In the genomic region with DNA sequence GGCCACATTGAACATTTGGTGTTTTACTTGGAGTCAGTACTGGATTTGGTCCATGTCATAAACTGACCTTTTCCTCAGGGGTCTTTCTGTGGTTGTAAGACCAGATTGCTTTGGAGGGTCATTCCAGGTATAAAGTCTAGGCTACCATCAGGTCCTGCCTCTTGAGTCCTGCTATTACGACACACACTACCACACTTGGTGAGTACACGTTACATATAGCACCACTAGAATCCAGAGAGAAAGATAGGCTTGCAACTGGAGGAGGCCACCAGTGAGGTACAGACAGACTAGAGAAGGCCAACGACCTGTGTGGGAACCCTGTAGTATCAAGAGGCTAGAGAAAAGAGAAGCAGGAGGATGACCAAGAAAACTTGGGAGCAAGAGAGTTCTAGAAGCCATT, we compare ENCODE assay signal across 32 mouse cellular contexts.
"Had no signal": no experiment of that assay in that cellular context is flagged by ENCODE, and none has a peak within 500 bp of the region (broad histone marks: within the 10 kb centered on the region; RNA-seq: fewer than 3 reads in every experiment).

No protein-coding gene starts in this region.

- H3K27me3 ChIP-seq: heart, embryonic 12.5 days; heart, embryonic 15.5 days; hindbrain, embryonic 12.5 days; hindbrain, embryonic 13.5 days; hindbrain, embryonic 15.5 days; intestine, embryonic 15.5 days; kidney, embryonic 15.5 days had no signal

- H3K9ac ChIP-seq: heart, embryonic 12.5 days; heart, embryonic 13.5 days; heart, embryonic 15.5 days; hindbrain, embryonic 12.5 days; hindbrain, embryonic 13.5 days; hindbrain, embryonic 14.5 days; hindbrain, embryonic 15.5 days; intestine, embryonic 15.5 days; kidney, embryonic 15.5 days had no signal

- H3K27ac ChIP-seq: heart, adult 2 months; heart, embryonic 10.5 days; heart, embryonic 13.5 days; heart, embryonic 15.5 days; hindbrain, embryonic 10.5 days; hindbrain, embryonic 12.5 days; hindbrain, embryonic 13.5 days; hindbrain, embryonic 14.5 days; hindbrain, embryonic 15.5 days; hindbrain, postnatal 0 days; intestine, embryonic 15.5 days; kidney, embryonic 15.5 days; kidney, postnatal 0 days; layer of hippocampus, adult 2 months had no signal

- DNase-seq: kidney, adult 11 months; kidney, adult 18-20 months; kidney, adult 2 months; kidney, adult 8-10 months; kidney, adult 9 months; kidney, postnatal 10 days; kidney, postnatal 14 days; kidney, postnatal 25 days; kidney, postnatal 36 days; kidney, postnatal 4 days; layer of hippocampus, adult 9-11 months; layer of hippocampus, postnatal 36 days had no signal

- H3K4me2 ChIP-seq: heart, embryonic 11.5 days; heart, embryonic 12.5 days; heart, embryonic 13.5 days; heart, embryonic 15.5 days; hindbrain, embryonic 12.5 days; hindbrain, embryonic 13.5 days; hindbrain, embryonic 14.5 days; hindbrain, embryonic 15.5 days; intestine, embryonic 15.5 days; kidney, embryonic 15.5 days had no signal

- H3K36me3 ChIP-seq: heart, embryonic 10.5 days; heart, embryonic 12.5 days; heart, embryonic 13.5 days; heart, embryonic 15.5 days; hindbrain, embryonic 10.5 days; hindbrain, embryonic 12.5 days; hindbrain, embryonic 13.5 days; hindbrain, embryonic 15.5 days; intestine, embryonic 15.5 days; kidney, embryonic 15.5 days had no signal

- H3K4me3 ChIP-seq: heart, adult 2 months; heart, embryonic 10.5 days; heart, embryonic 12.5 days; heart, embryonic 13.5 days; heart, embryonic 15.5 days; hindbrain, embryonic 10.5 days; hindbrain, embryonic 12.5 days; hindbrain, embryonic 13.5 days; hindbrain, embryonic 15.5 days; intestine, embryonic 15.5 days; kidney, embryonic 15.5 days; layer of hippocampus, adult 2 months had no signal

- H3K4me1 ChIP-seq: hindbrain, embryonic 10.5 days; hindbrain, embryonic 12.5 days; hindbrain, embryonic 13.5 days; hindbrain, embryonic 15.5 days had no signal

- H3K9me3 ChIP-seq: heart, embryonic 10.5 days; heart, embryonic 12.5 days; heart, embryonic 13.5 days; heart, embryonic 15.5 days; hindbrain, embryonic 10.5 days; hindbrain, embryonic 12.5 days; hindbrain, embryonic 13.5 days; hindbrain, embryonic 15.5 days; intestine, embryonic 15.5 days; kidney, embryonic 15.5 days had no signal

- ATAC-seq: hindbrain, embryonic 16.5 days; hindbrain, postnatal 0 days; inflammation-experienced regulatory T-cells, adult 6 months; intestine, embryonic 15.5 days; intestine, embryonic 16.5 days; intestine, postnatal 0 days had no signal
